Mouse (Mus musculus) lung, adult 2 months (tissue): ENCODE data around the gene Gnao1. TPM values are rescaled to one million over a fixed set of nuclear protein-coding genes. Genes with fewer than 3 reads are reported as not detected.

Experiments
- DNase-seq: peaks from one replicate; pipeline ENCODE4 v3.0.0; 2022
- H3K4me1 ChIP-seq: fragments of 200-500 bp; 2 replicates; pipeline ENCODE4 v1.6.1; 2011; ENCODE audit warnings: low read length; ENCODE audit not compliant: control insufficient read depth, insufficient read depth
- H3K4me3 ChIP-seq: fragments of 200-500 bp; replicated peaks from 2 replicates; pipeline ENCODE3; 2011; ENCODE audit warnings: low read depth, mild to moderate bottlenecking, control low read depth, low read length; ENCODE audit errors: extremely low read depth
- CTCF ChIP-seq: fragments of 200-500 bp; IDR thresholded peaks from 2 replicates; pipeline ENCODE4 v1.5.1; 2011; ENCODE audit warnings: mild to moderate bottlenecking, low read length, control low read depth; ENCODE audit not compliant: insufficient read depth
- POLR2A ChIP-seq: fragments of 200-500 bp; IDR thresholded peaks from 2 replicates; pipeline ENCODE4 v1.6.1; 2011; ENCODE audit warnings: low read depth, mild to moderate bottlenecking, control low read depth, low read length, borderline replicate concordance; ENCODE audit errors: extremely low read depth
- WGBS: fragments of 180-500 bp; shearing (Covaris S2); methylation state at CpG from one replicate; pipeline ENCODE4 v1.1.7; 2018; 5-methylcytosine and 5-hydroxymethylcytosine counted together
- polyA plus RNA-seq: library from polyadenylated mRNA; depleted of rRNA; stranded (reverse); fragments of >200 nt; gene quantifications from 2 replicates; pipeline ENCODE4 v1.2.3, GENCODE M21; 2012

Gnao1 gene
- polyA plus RNA-seq, 1 experiment: 38.4 TPM

DNA sequence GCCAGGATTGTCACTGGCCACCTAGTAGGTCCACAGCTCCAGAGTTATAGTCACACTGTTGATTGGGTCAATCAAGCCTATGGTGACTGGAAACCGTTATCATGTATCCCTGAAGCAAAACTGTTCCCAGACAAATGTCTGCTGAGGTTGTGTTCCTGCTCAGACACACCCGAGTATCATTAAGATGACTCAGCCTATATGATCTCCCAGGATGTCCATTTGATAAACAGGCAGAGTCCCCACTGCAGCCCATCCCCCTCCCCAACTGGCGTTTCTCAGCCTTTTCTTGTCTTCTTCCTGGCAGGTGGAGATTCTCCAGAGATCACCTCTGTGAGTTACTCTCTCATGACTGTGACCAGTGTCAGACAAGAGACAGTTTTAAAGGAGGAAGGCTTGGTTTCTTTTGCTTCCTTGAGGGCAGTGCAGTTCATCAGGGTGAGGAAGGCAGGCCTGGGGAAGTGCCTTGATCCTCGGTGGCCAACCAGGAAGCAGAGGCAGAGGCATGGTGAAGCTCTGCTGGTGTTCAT lies 78.4 kb downstream of the Gnao1 start:
- no peaks in the 10 kb centered on the region for H3K4me1 ChIP-seq
- TF ChIP-seq CTCF (no peak), POLR2A (no peak)
- no peak for DNase-seq
- WGBS: 49% methylated on average over 4 of the region's 4 CpGs
- no peak overlapping the region for H3K4me3 ChIP-seq

DNA sequence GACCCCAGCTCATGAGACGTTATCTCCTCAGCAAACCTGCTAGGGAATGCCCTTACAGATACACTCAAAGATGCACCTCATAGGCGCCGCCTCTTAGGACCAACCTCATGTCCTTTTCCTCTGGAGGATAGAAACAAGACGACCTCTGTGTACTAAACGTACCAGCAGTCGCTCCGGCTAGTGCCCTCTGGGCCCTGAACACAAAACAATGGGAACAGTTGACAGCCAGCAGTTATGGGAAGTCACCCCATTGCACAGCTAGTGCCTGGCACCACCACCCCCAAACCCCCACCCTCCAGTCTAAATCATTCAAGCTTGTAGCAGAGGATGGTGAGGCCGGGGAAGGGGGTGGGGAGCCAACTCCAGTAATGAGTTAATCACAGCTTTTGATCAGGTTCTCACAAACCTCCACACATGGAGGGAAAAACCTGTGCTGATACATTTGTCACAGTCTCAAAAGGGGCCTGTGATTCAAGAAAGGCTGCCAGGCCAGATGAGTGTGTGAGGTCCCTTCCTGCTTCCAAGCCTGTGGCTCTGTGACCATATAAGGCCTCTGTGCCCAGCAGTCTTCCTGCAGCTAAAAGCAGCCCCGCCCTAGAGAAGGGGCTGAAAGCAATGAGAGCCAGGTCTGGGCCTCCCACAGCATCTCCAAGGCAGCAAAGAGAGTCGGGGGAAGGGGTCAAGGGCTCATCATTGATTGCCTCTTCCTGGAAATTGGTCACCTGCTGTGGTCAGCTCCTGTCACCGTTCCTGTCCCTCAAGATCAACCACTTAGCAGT lies 79.1 kb downstream of the Gnao1 start:
- 68% methylated on average over 11 of the region's 11 CpGs for WGBS
- no peak for TF ChIP-seq POLR2A
- TF ChIP-seq CTCF: no peak
- Histone ChIP-seq H3K4me1 (no peaks in the 10 kb centered on the region), H3K4me3 (no peak overlapping the region)
- DNase-seq: no peak

- Histone ChIP-seq H3K4me1 (no peaks in the 10 kb centered on the region), H3K4me3 (no peak overlapping the region)
- no peak for DNase-seq
- WGBS: 71% methylated on average over 3 of the region's 3 CpGs
- no peak for TF ChIP-seq CTCF
- no peak for TF ChIP-seq POLR2A
These were observed 83.8 kb downstream of the Gnao1 start for GRCm38 (mm10) chr8:93893556-93893955.

DNA sequence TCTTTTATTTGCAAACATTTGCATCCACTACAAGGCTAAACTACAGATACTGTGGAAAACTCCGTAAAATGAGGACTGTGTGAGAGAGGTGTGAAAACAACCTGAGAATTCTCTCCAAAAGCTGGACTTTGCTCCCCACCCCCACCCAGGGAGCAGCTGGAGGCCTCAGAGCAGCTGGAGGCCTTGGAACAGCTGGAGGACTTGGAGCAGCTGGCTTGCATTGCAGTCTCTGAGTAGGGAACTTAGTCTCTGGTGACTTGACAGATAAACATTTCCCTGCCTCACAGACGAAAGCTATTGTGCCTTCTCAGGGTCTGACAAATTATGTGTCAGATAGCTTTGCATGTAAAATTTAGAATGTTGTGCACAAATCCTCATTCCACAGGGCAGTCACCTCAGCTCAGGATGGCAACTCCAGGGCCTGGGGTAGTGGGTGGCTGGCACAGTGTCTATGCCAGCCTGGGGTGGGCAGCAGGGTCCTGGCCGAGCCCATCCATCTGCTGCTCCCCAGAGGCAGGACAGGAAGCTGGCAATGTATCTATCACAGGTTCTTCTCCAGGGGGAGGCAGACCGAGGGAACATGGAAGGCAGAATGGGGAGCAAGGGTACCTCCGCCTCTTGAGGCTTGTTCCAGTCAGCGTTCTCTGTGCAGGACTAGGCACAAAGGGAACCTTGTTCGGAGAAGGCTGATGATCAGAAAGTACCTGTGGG lies 87.2 kb downstream of the Gnao1 start:
- no peak overlapping the region for H3K4me3 ChIP-seq
- WGBS: 65% methylated on average over 7 of the region's 7 CpGs
- H3K4me1 ChIP-seq: no peaks in the 10 kb centered on the region
- no peak for DNase-seq
- TF ChIP-seq CTCF: no peak

DNA sequence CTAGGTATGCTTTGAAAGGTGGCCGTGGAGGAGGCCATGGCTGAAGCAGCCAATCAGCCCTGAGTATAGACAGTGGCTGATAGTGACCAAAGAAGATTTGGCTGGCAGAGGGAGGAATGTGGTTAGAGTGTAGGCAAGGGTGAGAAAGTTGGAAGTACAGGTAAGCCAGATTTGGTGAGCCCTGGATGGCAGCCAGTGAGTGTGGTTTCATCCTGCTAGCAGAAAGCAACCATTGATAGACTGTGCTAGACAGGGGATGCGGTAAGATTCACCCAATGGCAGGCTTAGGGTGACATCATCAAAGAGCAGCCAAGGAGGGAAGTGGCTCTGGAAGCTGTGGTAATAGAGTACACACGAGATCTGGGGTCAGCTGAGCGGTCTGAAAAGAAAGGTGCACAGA lies 88.8 kb downstream of the Gnao1 start:
- H3K4me3 ChIP-seq: no peak overlapping the region
- H3K4me1 ChIP-seq: no peaks in the 10 kb centered on the region
- TF ChIP-seq CTCF (no peak), POLR2A (no peak)
- DNase-seq: no peak
- WGBS: 76% methylated on average over 4 of the region's 4 CpGs

DNA sequence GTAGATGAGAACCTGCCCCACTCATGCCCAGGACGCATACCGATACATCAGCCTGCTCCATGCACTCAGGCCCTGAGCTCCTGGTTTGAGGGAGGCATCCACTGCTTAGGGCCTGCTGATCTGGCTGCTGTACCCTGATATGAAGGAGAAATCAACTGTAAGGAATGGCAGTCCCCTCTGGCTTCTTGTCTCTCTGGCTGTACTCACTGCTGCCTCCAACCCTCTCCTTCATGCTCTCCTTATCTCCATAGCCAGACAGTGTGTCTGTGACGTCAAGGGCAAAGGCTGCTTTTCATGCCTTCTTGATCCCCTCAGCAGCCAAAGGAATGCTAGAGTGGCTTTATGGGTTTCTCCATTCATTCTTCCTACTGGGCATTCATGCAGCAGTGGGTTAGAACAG lies 92.3 kb downstream of the Gnao1 start:
- 87% methylated on average over 3 of the region's 3 CpGs for WGBS
- no peak overlapping the region for H3K4me3 ChIP-seq
- DNase-seq: no peak
- TF ChIP-seq CTCF (no peak), POLR2A (no peak)
- no peaks in the 10 kb centered on the region for H3K4me1 ChIP-seq

GRCm38 (mm10) chr8:93906961-93907360 lies 97.2 kb downstream of the Gnao1 start:
- TF ChIP-seq POLR2A: no peak
- no peak for TF ChIP-seq CTCF
- 91% methylated on average over 6 of the region's 6 CpGs for WGBS
- no peaks in the 10 kb centered on the region for H3K4me1 ChIP-seq

GRCm38 (mm10) chr8:93907987-93908441 lies 98.2 kb downstream of the Gnao1 start:
- no peak overlapping the region for H3K4me3 ChIP-seq
- no peak for DNase-seq
- no peaks in the 10 kb centered on the region for H3K4me1 ChIP-seq
- TF ChIP-seq CTCF: no peak
- 43% methylated on average over 5 of the region's 5 CpGs for WGBS

More at GRCm38 (mm10) chr8:93906961-93907360, 97.2 kb downstream of the Gnao1 start:
- H3K4me3 ChIP-seq: no peak overlapping the region
- no peak for DNase-seq

- DNase-seq: no peak
- no peaks in the 10 kb centered on the region for H3K4me1 ChIP-seq
- TF ChIP-seq POLR2A: no peak
- no peak for TF ChIP-seq CTCF
- H3K4me3 ChIP-seq: no peak overlapping the region
- WGBS: 48% methylated on average over 1 of the region's 1 CpGs
These were observed 98.8 kb downstream of the Gnao1 start for GRCm38 (mm10) chr8:93908546-93908945.

DNA sequence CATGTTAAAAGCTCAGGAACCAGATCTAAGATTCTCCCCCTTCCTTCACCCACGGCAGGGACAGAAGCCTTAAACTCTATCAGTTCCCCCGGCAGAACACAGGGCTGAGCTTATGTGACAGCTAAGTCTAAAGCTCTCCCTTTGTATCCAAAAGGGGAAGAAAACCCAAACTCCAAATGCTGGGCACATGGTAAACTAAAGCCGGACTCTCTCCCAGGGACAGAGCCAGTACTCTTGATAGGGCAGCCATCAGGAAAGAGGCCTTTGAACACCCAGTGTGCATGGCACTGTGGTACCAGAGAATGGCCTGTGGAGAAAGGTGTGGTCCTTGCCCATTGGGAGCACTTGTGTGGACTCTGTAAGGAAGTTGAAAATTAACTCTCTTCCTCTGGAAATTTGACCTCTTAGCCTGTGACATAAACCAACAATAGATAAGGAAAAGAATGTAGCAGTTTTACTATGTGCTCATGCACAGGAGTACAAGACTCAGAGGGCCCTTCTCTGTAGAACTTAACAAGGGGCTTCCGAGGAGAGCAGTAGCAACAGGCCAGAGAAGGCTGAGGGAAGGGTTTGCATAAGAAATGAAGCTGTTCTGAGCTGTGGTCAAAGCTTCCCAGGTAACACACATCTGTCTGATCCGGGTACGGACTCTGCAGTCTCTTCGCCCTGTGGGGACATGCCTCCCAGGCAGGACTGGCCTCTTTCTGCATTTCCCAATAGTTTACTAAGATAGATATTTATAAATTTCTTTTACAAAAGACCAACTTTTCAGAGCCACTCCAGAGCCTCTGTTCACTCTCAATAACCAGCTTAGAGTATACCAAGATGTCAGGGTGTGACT lies 102.2 kb downstream of the Gnao1 start:
- WGBS: 52% methylated on average over 7 of the region's 7 CpGs
- TF ChIP-seq POLR2A: no peak
- TF ChIP-seq CTCF: no peak
- no peak for DNase-seq
- H3K4me1 ChIP-seq: no peaks in the 10 kb centered on the region
- no peak overlapping the region for H3K4me3 ChIP-seq
